Mouse (Mus musculus) adrenal gland, adult 2 months (tissue): Measurements from ENCODE around the gene Ttc9c. TPM values are rescaled to one million over a fixed set of nuclear protein-coding genes. Genes with fewer than 3 reads are reported as not detected.
"Not testable (repeated sequence)": the region's sequence is repeated elsewhere in the genome, so short reads cannot be mapped to it uniquely, and the experiment has no call there.

Source experiments
- DNase-seq: peaks from one replicate; pipeline ENCODE4 v3.0.0; 2021
- long read RNA-seq: library from polyadenylated mRNA; stranded (forward); transcript quantifications from one replicate; pipeline ENCODE4 v2.0.0, GENCODE M21; 2021
- polyA plus RNA-seq: library from polyadenylated mRNA; depleted of rRNA; stranded (reverse); fragments of >200 nt; gene quantifications from 2 replicates; pipeline ENCODE4 v1.2.3, GENCODE M21; 2012; rRNA removed
- total RNA-seq, 2 experiments: library from RNA; stranded (reverse); gene quantifications; 2 replicates each; pipeline ENCODE4 v1.2.3; 2021

The Ttc9c gene
- total RNA-seq (10 to 100 TPM; 28.8 to 39.3 TPM), polyA plus RNA-seq (5.4 and 7.0 TPM in 2 replicates)
- long read RNA-seq, transcript Ttc9c-201 (3 exons, 1,585 nt): major isoform, 7 of 14 reads
- long read RNA-seq, partial matches to known transcripts: 0 of 14 reads
- long read RNA-seq, other reads (novel, unspliced or antisense): 5 of 14 reads

DNA sequence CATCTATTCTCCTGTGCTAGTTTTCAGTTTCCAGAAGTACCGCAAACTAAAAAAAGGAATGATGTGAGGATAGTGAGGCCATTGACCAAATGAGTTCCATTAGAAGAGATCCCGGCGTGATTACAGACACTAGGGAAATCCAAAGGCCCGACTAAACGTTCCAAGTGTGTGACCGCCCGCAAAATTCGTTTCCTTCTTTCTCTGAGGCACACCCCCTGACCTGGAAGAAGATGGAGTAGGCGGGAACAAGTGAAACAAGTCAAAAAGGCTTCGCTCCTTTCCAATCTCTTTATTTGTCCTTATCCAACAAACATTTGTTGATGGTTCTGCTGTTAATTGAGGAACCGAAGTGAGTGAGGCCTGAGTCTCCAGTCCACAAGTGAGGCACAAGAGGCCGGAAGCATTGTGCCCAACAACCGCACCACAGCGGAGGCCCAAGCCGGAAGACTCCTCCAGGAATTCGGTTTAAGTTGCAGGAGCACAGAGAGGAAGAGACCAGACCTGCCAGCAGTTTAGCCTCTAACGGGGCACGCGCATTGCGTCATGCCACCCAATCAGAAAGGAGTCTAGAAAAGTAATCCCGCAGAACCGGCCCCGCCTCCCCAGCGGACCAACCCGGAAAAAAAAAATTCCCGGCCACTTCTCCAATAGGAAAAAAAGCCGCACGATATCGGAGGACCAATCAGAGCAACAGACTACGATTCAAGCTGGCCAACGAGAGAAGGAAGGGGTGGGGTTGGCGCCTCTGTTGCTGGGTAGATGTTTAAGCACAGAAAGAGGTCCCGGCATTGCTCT, at the start of gene Ttc9c:
Gene Ttc9c, minus strand, starts transcription at position 533 of the 795 bp plus-strand sequence.
- peak; percentile 98 for DNase-seq

DNA sequence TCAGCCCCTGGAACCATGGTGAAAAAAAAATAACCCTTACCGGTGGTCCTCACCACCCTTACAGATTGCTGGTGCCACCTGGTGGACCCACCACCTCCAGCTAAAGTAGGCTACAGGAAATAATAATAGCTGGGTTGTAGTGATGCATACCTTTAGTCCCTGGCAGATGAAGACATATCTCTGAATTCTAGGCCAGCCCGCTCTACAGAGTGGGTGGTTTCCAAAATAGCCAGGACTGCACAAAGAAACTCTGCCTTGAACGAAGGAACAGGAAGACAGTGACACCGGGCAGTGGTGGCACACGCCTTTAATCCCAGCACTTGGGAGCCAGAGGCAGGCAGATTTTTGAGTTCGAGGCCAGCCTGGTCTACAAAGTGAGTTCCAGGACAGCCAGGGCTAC, 45.1 kb upstream of the Ttc9c start:
- DNase-seq: no peak

DNA sequence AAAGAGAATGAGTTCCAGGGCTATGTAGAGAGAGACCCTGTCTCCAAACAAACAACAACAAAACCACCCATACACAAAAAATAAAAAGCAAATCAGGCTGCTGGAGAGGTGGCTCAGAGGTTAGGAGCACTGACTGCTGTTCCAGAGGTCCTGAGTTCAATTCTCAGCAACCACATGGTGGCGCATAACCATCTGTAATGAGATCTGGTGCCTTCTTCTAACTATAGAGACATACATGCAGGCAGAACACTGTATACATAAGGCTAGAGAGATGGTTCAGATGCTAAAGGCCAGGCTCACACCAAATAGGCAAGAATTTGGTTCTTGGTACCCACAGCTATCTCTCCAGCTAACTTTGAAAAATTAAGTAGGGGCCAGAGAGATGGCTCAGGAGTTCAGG, 39.9 kb upstream of the Ttc9c start:
- DNase-seq: no peak

DNA sequence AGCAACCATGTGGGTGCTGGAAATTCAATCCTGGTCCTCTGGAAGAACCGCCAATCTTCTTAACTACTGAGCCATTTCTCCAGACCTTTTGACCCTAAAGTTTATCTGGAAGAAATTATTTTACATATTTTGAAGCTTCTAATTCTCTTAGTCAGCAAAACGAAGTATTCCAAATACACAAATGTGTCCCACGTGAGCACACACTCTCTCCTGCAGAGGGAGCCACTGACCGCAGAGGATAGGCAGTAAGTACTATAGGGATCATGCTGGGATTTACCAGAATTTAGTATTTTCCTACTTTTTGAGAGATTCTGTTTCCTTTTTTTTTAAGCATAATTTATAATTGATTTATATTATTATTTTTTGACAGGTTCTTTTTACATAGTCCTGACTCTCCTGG, 38.6 kb upstream of the Ttc9c start:
- peak; percentile 60 for DNase-seq

DNA sequence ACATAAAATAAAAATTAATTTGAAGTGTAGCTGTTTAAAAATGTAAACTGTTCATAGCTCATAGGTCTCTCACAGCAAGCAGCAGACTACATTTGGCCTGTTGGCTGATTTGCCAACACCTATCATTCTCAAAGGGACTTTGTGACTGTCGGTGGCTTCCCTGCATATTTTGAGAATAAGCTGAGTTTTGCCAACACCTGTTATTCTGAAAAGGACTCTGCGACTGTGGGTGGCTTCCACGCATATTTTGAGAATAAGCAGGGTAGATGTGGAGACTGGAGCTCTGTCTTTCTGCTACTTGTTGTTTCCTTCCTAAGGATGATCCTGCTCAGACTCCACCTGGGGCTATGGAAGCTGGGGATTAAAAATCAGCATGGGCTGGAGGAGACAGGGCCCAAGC, 34.0 kb upstream of the Ttc9c start:
- no peak for DNase-seq

DNA sequence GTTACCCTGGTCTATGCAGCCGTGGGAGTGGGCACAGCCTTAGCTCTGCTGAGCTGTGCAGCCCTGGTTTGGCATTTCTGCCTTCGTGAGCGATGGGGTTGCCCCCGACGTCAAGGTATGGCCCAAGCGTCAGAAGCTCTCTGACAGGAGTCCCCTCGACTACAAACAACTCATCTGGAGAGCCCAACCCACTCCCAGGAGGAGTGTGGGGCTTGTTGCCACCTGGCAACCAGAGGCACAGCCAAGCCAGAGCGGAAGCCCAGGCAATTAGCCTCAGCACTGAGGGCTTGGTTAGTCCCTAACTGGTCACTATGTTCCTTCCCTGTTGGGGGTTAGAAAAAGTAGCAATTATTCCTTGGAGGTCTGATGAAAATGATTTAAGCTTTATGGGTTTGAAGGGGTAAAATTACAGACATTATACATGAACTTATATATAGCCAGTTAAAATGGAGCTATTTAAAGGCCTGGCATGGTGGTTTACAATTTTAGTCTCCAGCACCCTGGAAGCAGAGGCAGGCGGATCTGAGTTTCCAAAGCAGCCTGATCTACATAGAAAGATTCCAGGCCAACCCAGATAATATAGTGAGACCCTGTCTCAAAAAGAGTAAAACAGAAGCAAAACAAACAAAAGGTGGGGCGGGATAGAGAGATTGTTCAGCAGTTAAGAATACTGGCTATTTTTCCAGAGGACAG, 33.2 kb upstream of the Ttc9c start:
- DNase-seq: no peak

DNA sequence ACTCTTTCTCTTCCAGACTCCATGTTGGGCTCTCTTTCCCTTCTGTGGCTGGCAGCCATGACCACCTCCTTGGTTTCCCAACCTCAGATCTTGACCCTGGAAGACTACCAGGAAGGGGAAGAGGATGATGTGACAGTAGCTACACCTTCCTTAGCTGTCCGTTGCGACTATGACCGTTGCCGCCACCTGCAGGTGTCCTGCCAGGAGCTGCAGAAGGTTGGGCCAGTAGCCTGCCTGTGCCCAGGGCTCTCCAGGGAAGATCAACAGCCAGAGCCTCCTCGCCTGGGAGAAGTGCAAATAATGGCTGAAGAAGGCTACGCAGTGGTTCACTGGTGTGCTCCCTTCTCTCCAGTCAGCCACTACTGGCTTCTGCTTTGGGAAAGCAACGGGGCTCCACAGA, 32.5 kb upstream of the Ttc9c start:
- no peak for DNase-seq

DNA sequence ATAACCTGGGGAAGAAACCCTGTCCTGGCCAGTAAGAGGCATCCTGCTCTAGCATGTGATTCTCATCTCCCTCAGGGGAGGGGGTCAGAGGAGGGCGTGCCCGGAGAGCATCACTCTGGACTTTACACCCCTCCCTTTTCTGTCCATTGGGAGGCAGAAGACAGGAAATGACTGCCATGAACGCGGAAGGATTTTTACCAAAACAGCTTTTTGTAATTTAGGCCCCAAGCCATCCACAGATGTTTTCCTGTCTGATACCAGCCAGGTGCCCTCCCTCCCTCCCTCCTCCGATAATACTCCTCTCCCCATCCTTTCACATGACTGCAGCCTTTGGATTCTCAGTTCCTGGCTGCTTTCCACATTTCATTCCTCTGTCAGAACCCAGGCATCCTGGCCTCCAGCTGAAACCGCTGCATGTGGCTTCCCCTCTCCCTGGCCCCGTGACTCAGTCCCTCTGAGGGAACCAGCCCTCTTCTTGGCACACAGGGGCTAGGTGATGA, 31.3 kb upstream of the Ttc9c start, which contains the start of gene Lrrn4cl:
Gene Lrrn4cl, plus strand, starts transcription at position 367 of the 500 bp plus-strand sequence.
- DNase-seq: peak; percentile 63

DNA sequence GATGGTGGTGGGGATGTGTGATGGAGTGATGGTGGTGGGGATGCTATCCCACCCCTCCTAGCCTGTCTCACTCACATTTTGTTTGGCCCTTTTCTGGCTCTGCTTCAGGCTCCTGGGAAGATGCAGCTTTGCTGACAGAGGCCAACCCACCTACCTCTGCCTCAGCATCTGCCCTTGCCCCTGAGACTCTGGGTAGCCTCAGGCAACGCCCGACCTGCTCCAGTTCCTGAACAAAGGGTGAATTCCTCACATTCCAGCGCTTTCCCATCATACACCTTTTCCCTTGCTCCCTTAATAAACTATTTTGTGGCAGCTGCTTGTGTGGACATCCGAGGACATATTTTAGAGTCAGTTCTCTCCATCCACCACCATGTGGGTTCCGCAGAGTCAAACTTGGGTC, 29.2 kb upstream of the Ttc9c start:
- no peak for DNase-seq

DNA sequence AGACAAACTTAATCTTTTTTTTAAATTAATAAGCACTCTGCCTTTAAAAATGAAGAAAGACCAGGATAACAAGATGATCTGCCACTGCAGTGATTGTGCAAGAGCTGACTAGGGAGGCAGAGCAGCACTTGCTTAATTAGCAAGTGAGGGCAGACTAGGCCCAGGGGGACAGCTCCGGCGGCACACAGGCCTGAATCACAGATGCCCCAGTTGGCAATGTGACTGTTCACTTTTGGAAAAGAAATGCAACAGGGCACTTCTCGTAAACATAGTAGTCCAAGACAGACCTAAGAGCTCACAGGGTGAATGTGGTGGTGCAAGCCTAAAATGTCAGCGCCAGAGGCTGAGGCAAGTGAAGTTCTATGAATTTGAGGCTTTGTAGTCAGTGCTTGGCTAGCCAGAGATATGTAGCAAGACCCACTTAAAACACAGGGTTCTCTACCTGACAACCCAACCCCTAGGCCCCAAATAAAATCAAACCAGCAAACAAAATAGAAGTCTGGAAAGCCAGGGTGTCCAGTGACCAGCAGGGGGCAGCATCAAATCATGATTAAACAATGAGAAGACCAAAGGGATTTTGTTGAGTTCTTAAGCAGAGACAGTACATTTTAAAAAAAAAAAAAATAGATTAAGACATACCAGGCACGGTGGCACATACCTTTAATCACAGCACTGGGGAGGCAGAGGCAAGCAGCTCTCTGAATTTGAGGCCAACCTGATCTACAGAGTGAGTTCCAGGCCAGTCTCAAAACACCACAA, 25.4 kb upstream of the Ttc9c start:
- DNase-seq: peak; percentile 76

DNA sequence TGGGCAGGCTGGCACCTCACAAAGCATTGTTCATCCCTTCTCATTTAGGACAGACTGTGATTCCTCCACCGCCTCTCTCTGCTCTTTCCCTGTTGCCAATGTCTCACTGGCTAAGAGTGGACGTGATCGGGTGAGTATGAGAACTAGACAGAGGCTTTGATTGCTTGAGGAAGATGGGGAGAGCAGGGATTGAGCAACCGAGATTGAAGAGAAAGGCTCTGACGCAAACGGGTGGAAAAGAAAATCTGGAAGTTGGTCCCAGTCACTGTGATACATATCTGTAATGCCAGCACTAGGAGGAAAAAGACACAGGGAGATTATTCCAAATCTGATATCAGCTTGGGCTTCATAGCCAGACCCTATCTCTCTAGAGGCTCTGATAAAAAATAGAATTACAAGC, 23.8 kb upstream of the Ttc9c start:
- no peak for DNase-seq

DNA sequence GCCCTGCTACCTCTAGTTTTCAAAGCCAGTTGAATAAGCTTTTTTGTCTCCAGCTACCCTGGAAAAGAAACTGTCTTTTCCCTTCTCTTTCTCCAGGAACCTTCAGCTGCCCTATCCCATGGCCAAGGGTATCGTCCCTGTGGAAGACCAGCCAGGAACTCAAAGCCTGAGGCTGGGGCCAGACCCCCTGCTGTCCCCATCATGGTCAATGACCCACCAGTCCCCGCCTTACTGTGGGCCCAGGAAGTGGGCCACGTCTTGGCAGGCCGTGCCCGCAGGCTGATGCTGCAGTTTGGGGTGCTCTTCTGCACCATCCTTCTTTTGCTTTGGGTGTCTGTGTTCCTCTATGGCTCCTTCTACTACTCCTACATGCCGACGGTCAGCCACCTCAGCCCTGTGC, 21.9 kb upstream of the Ttc9c start:
- no peak for DNase-seq

DNA sequence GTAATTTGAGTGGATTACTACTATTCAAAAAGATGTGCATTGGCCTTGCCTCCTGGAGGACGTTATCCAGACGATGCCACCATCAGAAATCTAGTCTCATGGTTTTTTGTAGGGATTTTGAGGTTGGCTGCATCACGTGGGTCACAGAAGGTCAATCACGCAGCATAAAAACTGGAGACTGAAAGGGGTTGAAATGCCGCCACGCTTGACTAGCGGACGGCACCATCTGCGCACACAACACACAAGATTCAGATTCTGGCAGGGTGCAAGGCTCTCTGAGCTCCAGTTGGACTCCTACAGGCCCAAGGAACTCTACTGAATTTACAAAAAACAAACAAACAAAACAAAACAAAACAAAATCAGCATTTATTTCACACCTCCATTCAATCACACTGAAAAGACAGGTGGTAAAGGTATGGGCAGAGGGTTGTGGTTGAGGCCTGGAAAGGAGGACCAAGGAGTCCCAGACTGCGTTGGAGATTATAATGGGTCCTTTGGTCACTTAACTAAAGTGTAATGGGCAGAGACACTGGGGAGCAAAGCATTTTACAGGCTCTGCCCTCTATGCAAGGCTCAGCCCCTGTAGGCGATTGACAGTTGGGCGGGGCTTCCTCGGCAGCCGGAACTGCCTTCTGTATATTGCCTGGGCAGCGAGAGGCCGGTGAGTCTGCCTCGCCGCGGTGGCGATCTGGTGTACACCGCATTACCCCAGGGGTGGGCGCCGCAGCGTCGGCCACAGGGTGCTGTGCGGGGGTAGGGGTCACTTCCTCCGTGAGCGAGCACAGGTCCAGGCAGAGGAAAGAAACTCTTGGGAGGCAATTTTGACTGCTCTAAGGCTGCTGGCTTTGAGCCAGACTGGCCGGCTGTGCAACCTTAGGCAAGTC, 21.0 kb upstream of the Ttc9c start:
- DNase-seq: peak; percentile 90

DNA sequence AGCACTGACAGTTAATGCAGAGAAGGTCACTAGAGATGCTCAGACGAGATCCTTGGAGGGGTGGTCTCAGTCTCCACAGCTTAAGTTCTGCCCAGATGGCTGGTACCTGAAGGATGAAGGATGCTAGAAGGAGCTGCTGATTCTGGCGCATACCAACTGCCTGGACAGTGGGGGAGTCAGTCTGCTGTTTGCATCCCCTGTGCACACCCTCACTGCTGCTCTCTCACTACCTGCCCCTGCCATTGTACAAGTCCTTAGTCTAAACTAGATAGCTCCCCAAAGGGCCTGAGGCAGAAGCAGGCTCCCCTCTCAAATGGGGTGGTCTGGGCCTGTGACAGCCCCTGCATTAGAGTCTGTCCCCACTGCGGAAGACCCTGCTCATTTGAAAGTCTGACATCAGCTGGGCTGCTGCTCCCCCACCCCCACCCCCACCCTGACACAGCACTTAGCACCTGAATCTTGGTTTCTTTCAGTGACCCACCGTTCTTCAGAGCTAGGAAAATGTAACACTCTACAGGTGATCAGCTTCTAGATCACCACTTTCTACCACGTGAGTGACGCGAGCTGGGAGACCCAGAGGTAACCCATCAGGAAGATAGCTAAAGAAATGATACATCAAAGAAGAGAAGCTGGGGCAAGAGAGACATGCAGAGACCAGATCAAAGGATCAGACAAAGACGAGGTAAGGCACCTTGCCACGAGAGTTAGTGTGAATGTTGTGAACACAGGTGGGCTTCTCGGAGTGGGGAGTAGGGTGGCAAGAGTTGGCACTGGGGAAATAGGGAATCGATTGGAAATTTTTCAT, 20.2 kb upstream of the Ttc9c start, which contains the start of gene Gng3:
Gene Gng3, minus strand, starts transcription at position 92 of the 805 bp plus-strand sequence.
- DNase-seq: no peak

DNA sequence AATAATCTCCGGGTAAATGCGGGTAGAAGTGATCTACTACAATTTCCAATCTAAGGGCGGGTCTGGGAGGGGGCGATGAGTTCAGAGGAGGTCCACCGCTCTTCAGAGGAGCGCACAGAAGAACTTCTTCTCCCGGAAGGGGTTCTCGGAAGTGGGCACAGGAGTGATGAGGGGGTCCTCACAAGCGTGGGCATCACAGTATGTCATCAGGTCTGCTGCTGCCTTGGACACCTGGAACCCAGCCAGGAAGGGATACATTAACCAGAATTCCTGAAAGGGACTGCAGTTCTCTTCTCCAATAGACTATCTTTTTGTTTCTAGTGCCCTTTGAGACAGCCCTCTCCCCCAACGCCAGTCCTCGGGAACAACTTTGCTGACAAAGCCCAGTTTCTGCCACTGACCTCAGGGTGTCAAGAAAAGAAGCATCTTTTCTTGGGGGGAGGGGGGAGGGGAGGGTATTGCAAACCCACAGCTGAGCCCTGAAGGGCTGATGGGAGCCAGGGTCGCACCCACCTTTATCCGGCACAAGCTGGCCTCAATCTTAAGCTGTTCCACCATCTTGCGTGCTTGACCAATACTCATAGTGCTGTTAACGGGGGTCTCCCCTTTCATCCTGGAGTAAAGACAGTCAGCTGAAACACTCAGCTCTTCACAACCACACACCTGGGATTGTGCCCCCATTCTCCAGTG, 19.1 kb upstream of the Ttc9c start:
- peak; percentile 56 for DNase-seq

DNA sequence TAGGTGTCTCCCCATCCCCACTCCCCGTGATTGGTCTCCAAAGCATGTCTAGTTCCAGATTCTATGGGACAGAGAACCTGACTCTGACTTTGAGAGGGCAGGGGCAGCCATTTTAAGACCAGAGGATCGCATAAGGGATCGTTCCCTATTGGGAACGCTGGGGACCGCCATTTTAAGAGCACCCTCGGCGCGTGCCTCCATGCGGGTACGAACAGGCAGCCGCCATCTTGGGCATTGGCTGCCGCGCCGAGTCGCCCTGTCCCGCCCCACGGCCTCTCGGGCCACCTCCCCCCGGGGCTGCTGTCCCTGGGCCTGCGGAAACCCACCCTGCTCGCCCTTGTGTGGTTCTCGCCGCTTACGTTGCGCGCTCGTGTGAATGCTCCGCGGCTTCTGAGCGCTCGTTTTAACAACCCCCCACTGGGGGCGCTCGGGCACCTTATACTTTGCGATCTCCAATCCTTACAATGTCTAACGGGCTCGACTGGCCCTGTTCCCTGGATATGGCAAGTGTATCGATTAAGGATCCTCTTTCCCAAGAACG, 18.2 kb upstream of the Ttc9c start, which contains the start of gene Bscl2:
Gene Bscl2, plus strand, starts transcription at position 217 of the 541 bp plus-strand sequence.
- peak; percentile 90 for DNase-seq

DNA sequence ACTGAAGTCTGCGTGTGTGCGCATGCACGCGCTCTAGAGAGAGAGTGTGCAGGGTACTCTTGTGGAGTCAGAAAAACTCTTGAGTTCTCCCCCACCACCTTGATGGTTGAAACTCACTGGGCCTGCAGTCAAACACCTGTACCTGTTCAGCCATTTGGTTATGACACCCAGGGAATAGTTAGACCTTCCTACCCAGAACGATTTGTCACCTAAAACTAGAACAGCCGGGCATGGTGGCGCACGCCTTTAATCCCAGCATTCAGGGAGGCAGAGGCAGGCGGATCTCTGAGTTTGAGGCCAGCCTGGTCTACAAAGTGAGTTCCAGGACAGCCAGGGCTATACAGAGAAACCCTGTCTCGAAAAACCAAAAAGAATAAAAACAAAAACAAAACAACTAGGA, 17.2 kb upstream of the Ttc9c start:
- DNase-seq: not testable (repeated sequence)

DNA sequence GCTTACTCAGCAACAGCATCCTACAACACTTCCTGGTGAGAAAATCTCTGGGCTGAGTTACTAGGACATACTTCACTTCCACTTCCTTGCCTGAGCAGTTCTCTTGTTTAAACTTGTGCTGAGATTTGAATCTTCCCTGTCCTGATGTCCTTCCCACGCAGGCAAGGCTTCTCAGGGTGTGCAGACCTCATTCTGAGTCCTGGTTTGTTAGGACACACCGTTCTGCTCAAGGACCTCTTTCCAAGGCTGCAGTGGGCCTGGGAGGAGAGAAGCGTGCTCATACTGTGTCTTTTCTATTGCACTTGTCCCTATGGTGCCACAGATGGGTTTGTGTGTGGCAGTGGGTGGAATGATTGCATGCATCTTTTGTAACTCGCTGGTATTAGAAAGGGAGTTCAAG, 13.8 kb upstream of the Ttc9c start:
- no peak for DNase-seq

DNA sequence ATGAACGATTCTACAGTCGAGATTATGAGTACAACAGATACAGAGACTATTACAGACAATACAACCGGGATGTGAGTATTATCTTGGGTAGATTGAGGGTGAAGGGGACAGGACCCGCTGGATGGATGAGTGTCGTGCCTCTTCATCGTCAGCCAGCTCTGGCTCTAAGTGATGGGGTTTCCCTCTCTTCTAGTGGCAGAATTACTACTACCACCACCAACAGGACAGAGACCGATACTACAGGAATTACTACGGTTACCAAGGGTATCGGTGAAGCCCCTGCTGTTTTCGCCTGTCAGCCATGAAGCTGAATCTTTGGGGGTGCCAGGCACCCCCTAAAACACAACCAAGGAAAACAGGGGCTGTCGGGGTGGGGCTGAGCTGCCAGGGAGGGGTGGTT, 12.1 kb upstream of the Ttc9c start:
- no peak for DNase-seq
